In genomic region chr3:96504931-96505330, GRCm38 (mm10) we compare ENCODE assay signal across 28 mouse cellular contexts. TPM values are rescaled to one million over a fixed set of nuclear protein-coding genes. Genes with fewer than 3 reads are reported as not detected.
"Had no signal": no experiment of that assay in that cellular context is flagged by ENCODE, and none has a peak within 500 bp of the region (broad histone marks: within the 10 kb centered on the region; RNA-seq: fewer than 3 reads in every experiment).

No protein-coding gene starts in this region.

- H3K27ac ChIP-seq: kidney, embryonic 15.5 days; layer of hippocampus, adult 2 months; limb, embryonic 10.5 days; limb, embryonic 13.5 days; liver, embryonic 12.5 days; liver, embryonic 15.5 days; lung, embryonic 15.5 days; macrophage; midbrain, embryonic 13.5 days had no signal

- ATAC-seq: intestine, postnatal 0 days; liver, embryonic 12.5 days; midbrain, embryonic 13.5 days had no signal

- H3K4me3 ChIP-seq: kidney, embryonic 15.5 days; layer of hippocampus, adult 2 months; limb, embryonic 10.5 days; limb, embryonic 13.5 days; liver, embryonic 12.5 days; liver, embryonic 15.5 days; lung, embryonic 15.5 days; midbrain, embryonic 13.5 days had no signal

- H3K9ac ChIP-seq: kidney, embryonic 15.5 days; limb, embryonic 13.5 days; liver, embryonic 12.5 days; liver, embryonic 15.5 days; lung, embryonic 15.5 days; midbrain, embryonic 13.5 days had no signal

- H3K9me3 ChIP-seq: kidney, embryonic 15.5 days; limb, embryonic 10.5 days; limb, embryonic 13.5 days; liver, embryonic 12.5 days; liver, embryonic 15.5 days; lung, embryonic 15.5 days; midbrain, embryonic 13.5 days had no signal

- H3K36me3 ChIP-seq: kidney, embryonic 15.5 days; limb, embryonic 10.5 days; limb, embryonic 13.5 days; liver, embryonic 12.5 days; lung, embryonic 15.5 days; midbrain, embryonic 13.5 days had no signal

- H3K4me1 ChIP-seq: limb, embryonic 13.5 days had no signal

- DNase-seq: kidney, adult 2 months; kidney, postnatal 14 days; layer of hippocampus, adult 9-11 months; liver; lung, adult 18-20 months; lung, postnatal 14 days; thymus, adult 18-20 months; thymus, postnatal 36 days had no signal

- H3K4me2 ChIP-seq: kidney, embryonic 15.5 days; limb, embryonic 13.5 days; liver, embryonic 12.5 days; liver, embryonic 15.5 days; lung, embryonic 15.5 days; midbrain, embryonic 13.5 days had no signal

- H3K27me3 ChIP-seq: kidney, embryonic 15.5 days; limb, embryonic 13.5 days; liver, embryonic 12.5 days; lung, embryonic 15.5 days; midbrain, embryonic 13.5 days had no signal

RNA-seq across cellular contexts. Expression of gene Hfe2, which starts 20.0 kb away (rescaled TPM):
- total RNA-seq: megakaryocyte, adult 5-6 weeks had no signal
- polyA plus RNA-seq: intestine, postnatal 0 days; macrophage; small intestine, adult 2 months had no signal

RNA-seq across cellular contexts. Expression of gene BC107364, which starts 52.8 kb away (rescaled TPM):
- total RNA-seq: layer of hippocampus, adult 2 months; layer of hippocampus, postnatal 25 days; left cerebral cortex, adult 18-20 months; left cerebral cortex, postnatal 25 days; megakaryocyte, adult 5-6 weeks; midbrain, postnatal 0 days had no signal
- polyA plus RNA-seq: kidney, embryonic 15.5 days; large intestine, adult 2 months; limb, embryonic 13.5 days; liver, embryonic 12.5 days; liver, embryonic 15.5 days; macrophage; midbrain, embryonic 13.5 days; midbrain, postnatal 0 days; neural tube, embryonic 11.5 days; neural tube, embryonic 14.5 days; small intestine, adult 2 months; spleen, adult 2 months had no signal
